Mouse (Mus musculus) midbrain, embryonic 16.5 days (tissue): ENCODE data around the gene Actb. TPM values are rescaled to one million over a fixed set of nuclear protein-coding genes. Genes with fewer than 3 reads are reported as not detected.

Experiments used
- ATAC-seq: fragments of 200-750 bp; cut with Nextera tagmentation; 2 replicates; pipeline ENCODE4 v1.8.0; 2017; ENCODE audit warnings: moderate TSS enrichment
- H3K27ac ChIP-seq: fragments of 300-500 bp; sonication (generic); 2 replicates; pipeline ENCODE4 v1.5.1; 2014; ENCODE audit warnings: mild to moderate bottlenecking, low read length, mixed read lengths
- H3K27me3 ChIP-seq: fragments of 300-500 bp; sonication (generic); 2 replicates; pipeline ENCODE4 v1.6.1; 2014; ENCODE audit warnings: low read depth, low read length, mixed read lengths; ENCODE audit not compliant: control insufficient read depth, insufficient read depth
- H3K36me3 ChIP-seq: fragments of 300-500 bp; sonication (generic); 2 replicates; pipeline ENCODE4 v1.6.1; 2014; ENCODE audit warnings: mild to moderate bottlenecking, low read length, moderate library complexity, mixed read lengths; ENCODE audit not compliant: control insufficient read depth, insufficient read depth
- H3K4me1 ChIP-seq: fragments of 300-500 bp; sonication (generic); 2 replicates; pipeline ENCODE4 v1.6.1; 2014; ENCODE audit warnings: mild to moderate bottlenecking, low read length, mixed read lengths; ENCODE audit not compliant: control insufficient read depth, insufficient read depth
- H3K4me2 ChIP-seq: fragments of 300-500 bp; sonication (generic); 2 replicates; pipeline ENCODE4 v1.6.1; 2014; ENCODE audit warnings: mild to moderate bottlenecking, low read length, mixed read lengths
- H3K4me3 ChIP-seq: fragments of 300-500 bp; sonication (generic); 2 replicates; pipeline ENCODE4 v1.5.1; 2014; ENCODE audit warnings: low read depth, mild to moderate bottlenecking, low read length, moderate library complexity, mixed read lengths
- H3K9ac ChIP-seq: fragments of 300-500 bp; sonication (generic); 2 replicates; pipeline ENCODE4 v1.6.1; 2014; ENCODE audit warnings: low read depth, low read length, mixed read lengths
- H3K9me3 ChIP-seq: fragments of 300-500 bp; sonication (generic); replicated peaks from 2 replicates; pipeline ENCODE4 v1.6.1; 2014; ENCODE audit warnings: mild to moderate bottlenecking, low read length, mixed read lengths; ENCODE audit not compliant: control insufficient read depth, poor library complexity, severe bottlenecking
- WGBS: fragments of 180-500 bp; shearing (Covaris S2); extraction: QIAGEN DNeasy Blood & Tissue Kit; methylation state at CpG from one replicate; pipeline ENCODE4 v1.1.7; 2014; 5-methylcytosine and 5-hydroxymethylcytosine counted together
- polyA plus RNA-seq: library from polyadenylated mRNA; unstranded; fragments of >200 nt; fragmentation: Nextera tagmentation; extraction: Ambion mirVana; gene quantifications from 2 replicates; pipeline ENCODE4 v1.2.1, GENCODE M21; 2015

Actb gene
- polyA plus RNA-seq, 1 experiment from 2014 or later, result 13,967 TPM

- Histone ChIP-seq H3K4me1 (peaks cover 7% of the 10 kb centered on the region), H3K27ac (no peak overlapping the region), H3K27me3 (peaks cover 7% of the 10 kb centered on the region), H3K4me2 (no peak overlapping the region), H3K9me3 (no peaks in the 10 kb centered on the region), H3K9ac (peak overlapping the region; percentile 21; the same call in 1 of the 2 replicates), H3K4me3 (no peak overlapping the region), H3K36me3 (no peaks in the 10 kb centered on the region)
- 15% methylated on average over 13 of the region's 13 CpGs for WGBS
- ATAC-seq, result no peak
Measured at GRCm38 (mm10) chr5:142926204-142926939, 19.8 kb upstream of the Actb start.

- Histone ChIP-seq H3K36me3 (no peaks in the 10 kb centered on the region), H3K4me2 (no peak overlapping the region), H3K27ac (no peak overlapping the region), H3K27me3 (peaks cover 7% of the 10 kb centered on the region), H3K9ac (no peak overlapping the region), H3K4me3 (no peak overlapping the region), H3K9me3 (no peaks in the 10 kb centered on the region), H3K4me1 (peaks cover 7% of the 10 kb centered on the region)
- ATAC-seq, result no peak
- WGBS, result 81% methylated on average over 11 of the region's 12 CpGs
Measured at GRCm38 (mm10) chr5:142924336-142924959, 17.9 kb upstream of the Actb start.

GRCm38 (mm10) chr5:142923781-142924180 lies 17.2 kb upstream of the Actb start:
- H3K9ac ChIP-seq, result no peak overlapping the region
- 91% methylated on average over 3 of the region's 3 CpGs for WGBS
- no peak overlapping the region for H3K4me2 ChIP-seq
- H3K27ac ChIP-seq, result no peak overlapping the region
- peaks cover 2% of the 10 kb centered on the region; the same call in 1 of the 2 replicates for H3K4me1 ChIP-seq
- no peaks in the 10 kb centered on the region for H3K36me3 ChIP-seq
- peaks cover 5% of the 10 kb centered on the region for H3K27me3 ChIP-seq
- no peak overlapping the region for H3K4me3 ChIP-seq
- no peaks in the 10 kb centered on the region for H3K9me3 ChIP-seq
- ATAC-seq, result no peak

GRCm38 (mm10) chr5:142922251-142922650 lies 15.7 kb upstream of the Actb start:
- H3K4me3 ChIP-seq, result no peak overlapping the region
- H3K36me3 ChIP-seq, result no peaks in the 10 kb centered on the region
- 0 out of 2 replicates have a peak, but pooled peaks cover 2% of the 10 kb centered on the region for H3K4me1 ChIP-seq
- no peaks in the 10 kb centered on the region for H3K27me3 ChIP-seq
- H3K9ac ChIP-seq, result no peak overlapping the region
- no peak overlapping the region for H3K27ac ChIP-seq
- ATAC-seq, result no peak
- WGBS, result 95% methylated on average over 5 of the region's 5 CpGs
- no peak overlapping the region for H3K4me2 ChIP-seq
- H3K9me3 ChIP-seq, result no peaks in the 10 kb centered on the region

GRCm38 (mm10) chr5:142921074-142921459 lies 14.5 kb upstream of the Actb start:
- Histone ChIP-seq H3K9me3 (no peaks in the 10 kb centered on the region), H3K36me3 (no peaks in the 10 kb centered on the region), H3K4me2 (no peak overlapping the region), H3K27me3 (no peaks in the 10 kb centered on the region), H3K4me1 (no peaks in the 10 kb centered on the region), H3K27ac (no peak overlapping the region), H3K4me3 (no peak overlapping the region), H3K9ac (no peak overlapping the region)
- 79% methylated on average over 6 of the region's 6 CpGs for WGBS
- ATAC-seq, result no peak

GRCm38 (mm10) chr5:142920311-142921073 lies 13.9 kb upstream of the Actb start:
- no peak for ATAC-seq
- no peaks in the 10 kb centered on the region for H3K9me3 ChIP-seq
- H3K4me1 ChIP-seq, result no peaks in the 10 kb centered on the region
- no peak overlapping the region for H3K27ac ChIP-seq
- no peak overlapping the region for H3K9ac ChIP-seq
- no peak overlapping the region for H3K4me2 ChIP-seq
- H3K4me3 ChIP-seq, result no peak overlapping the region
- 71% methylated on average over 8 of the region's 8 CpGs for WGBS
- no peaks in the 10 kb centered on the region for H3K27me3 ChIP-seq
- H3K36me3 ChIP-seq, result no peaks in the 10 kb centered on the region

- no peak overlapping the region for H3K4me3 ChIP-seq
- no peaks in the 10 kb centered on the region for H3K9me3 ChIP-seq
- H3K27ac ChIP-seq, result no peak overlapping the region
- 92% methylated on average over 8 of the region's 8 CpGs for WGBS
- ATAC-seq, result no peak
- H3K4me2 ChIP-seq, result no peak overlapping the region
- H3K4me1 ChIP-seq, result no peaks in the 10 kb centered on the region
- no peaks in the 10 kb centered on the region for H3K27me3 ChIP-seq
- no peak overlapping the region for H3K9ac ChIP-seq
- H3K36me3 ChIP-seq, result no peaks in the 10 kb centered on the region
Measured at GRCm38 (mm10) chr5:142917402-142917801, 10.8 kb upstream of the Actb start.

GRCm38 (mm10) chr5:142916593-142916992 lies 10.0 kb upstream of the Actb start:
- Histone ChIP-seq H3K9ac (no peak overlapping the region), H3K27ac (no peak overlapping the region), H3K4me2 (no peak overlapping the region), H3K4me3 (no peak overlapping the region), H3K9me3 (no peaks in the 10 kb centered on the region), H3K4me1 (no peaks in the 10 kb centered on the region), H3K27me3 (no peaks in the 10 kb centered on the region), H3K36me3 (no peaks in the 10 kb centered on the region)
- ATAC-seq, result no peak
- WGBS, result 87% methylated on average over 7 of the region's 7 CpGs

GRCm38 (mm10) chr5:142915231-142915630 lies 8.7 kb upstream of the Actb start:
- Histone ChIP-seq H3K36me3 (no peaks in the 10 kb centered on the region), H3K4me3 (no peak overlapping the region), H3K4me1 (no peaks in the 10 kb centered on the region), H3K9ac (no peak overlapping the region), H3K27me3 (no peaks in the 10 kb centered on the region), H3K27ac (no peak overlapping the region), H3K9me3 (no peaks in the 10 kb centered on the region), H3K4me2 (no peak overlapping the region)
- 95% methylated on average over 11 of the region's 11 CpGs for WGBS
- no peak for ATAC-seq
